Mouse (Mus musculus): ENCODE data around the gene Ubash3a. TPM values are rescaled to one million over a fixed set of nuclear protein-coding genes. Genes with fewer than 3 reads are reported as not detected.

Ubash3a gene
- polyA plus RNA-seq, 1 experiment from 2014 or later, result not detected

DNA sequence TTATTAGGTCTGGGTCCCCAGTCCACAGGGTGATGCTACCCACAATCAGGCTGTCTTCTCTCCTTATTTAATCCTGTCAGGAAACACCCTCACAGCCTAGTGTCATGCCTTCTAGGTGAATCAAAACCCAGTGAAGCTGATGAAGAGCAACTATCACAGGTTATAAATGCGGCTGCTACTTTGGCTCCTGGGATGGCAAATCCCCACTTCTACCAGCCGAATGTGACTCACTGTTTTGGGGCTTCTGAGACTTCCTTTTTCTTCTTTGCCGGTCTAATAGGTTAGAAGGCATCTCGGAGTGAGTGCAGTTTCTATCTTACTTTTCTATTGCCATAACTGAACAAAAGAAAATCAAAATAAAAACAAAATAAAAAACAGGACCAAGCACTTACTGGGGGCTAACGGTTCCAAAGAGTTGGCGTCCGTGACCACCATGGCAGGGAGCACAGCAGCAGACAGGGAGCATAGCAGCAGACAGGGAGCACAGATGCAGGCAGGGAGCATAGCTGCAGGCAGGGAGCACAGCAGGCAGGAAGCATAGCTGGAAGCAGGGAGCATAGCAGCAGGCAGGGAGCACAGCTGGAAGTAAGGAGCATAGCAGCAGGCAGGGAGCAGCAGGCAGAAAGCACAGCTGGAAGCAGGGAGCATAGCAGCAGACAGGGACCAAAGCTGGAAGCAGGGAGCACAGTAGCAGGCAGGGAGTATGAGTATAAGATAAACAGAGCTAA is 81.5 kb downstream of the Ubash3a start:
- Histone ChIP-seq H3K4me2 (no peak overlapping the region), H3K36me3 (no peaks in the 10 kb centered on the region), H3K9ac (replicated peaks) (no peak overlapping the region), H3K4me1 (0 out of 2 replicates have a peak, but pooled peaks cover 4% of the 10 kb centered on the region), H3K27ac (replicated peaks) (no peak overlapping the region), H3K27me3 (replicated peaks) (no peaks in the 10 kb centered on the region), H3K4me3 (replicated peaks) (no peak overlapping the region), H3K9me3 (replicated peaks) (no peaks in the 10 kb centered on the region)
- ATAC-seq (ENCODE audit: low FRiP score), result no peak
- WGBS, result 63% methylated on average over 7 of the region's 7 CpGs

DNA sequence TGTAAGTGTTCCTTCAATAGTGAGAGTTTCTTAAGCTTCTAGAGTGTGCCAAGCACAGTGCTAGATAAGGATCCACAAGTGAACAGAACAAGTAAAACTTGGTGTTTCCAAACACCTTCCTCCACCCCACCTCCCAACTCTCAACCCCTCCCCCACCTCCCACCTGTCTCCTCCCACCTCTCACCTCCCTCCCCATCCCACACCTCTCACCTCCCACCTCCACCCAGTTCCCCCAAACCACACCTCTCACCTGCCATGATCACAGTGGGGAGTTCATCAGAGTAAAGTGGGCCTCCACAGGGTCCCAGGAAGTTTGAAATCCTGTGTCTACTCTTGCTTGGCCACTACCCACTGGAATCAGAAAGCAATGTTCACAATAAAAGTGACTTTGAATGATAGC is 82.6 kb downstream of the Ubash3a start:
- Histone ChIP-seq H3K27ac (replicated peaks) (no peak overlapping the region), H3K4me2 (no peak overlapping the region), H3K27me3 (replicated peaks) (no peaks in the 10 kb centered on the region), H3K4me1 (peaks cover 9% of the 10 kb centered on the region), H3K9me3 (replicated peaks) (no peaks in the 10 kb centered on the region), H3K36me3 (no peaks in the 10 kb centered on the region), H3K4me3 (replicated peaks) (no peak overlapping the region), H3K9ac (replicated peaks) (no peak overlapping the region)
- ATAC-seq (ENCODE audit: low FRiP score), result no peak

DNA sequence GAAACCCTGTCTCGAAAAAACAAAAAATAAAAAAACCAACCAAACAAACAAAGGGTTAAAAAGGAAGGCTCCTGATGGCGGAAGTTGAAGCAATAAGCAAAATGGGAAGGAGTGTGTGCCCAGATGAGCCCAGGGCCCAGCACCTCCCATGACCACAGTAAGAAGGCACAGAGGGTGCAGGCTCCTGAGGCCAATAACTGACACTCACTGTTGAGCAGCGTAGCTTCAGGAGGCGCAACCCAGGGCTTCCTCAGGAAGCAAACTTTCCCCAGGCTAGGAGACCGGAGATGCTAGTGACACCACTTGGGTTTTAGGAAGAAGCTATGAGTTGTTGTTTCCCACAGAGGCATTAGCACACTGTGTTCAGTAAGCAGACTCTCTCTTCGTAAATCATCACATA is 83.2 kb downstream of the Ubash3a start:
- no peak overlapping the region for H3K9ac ChIP-seq (replicated peaks)
- H3K36me3 ChIP-seq, result no peaks in the 10 kb centered on the region
- H3K27ac ChIP-seq (replicated peaks), result no peak overlapping the region
- no peaks in the 10 kb centered on the region for H3K9me3 ChIP-seq (replicated peaks)
- no peaks in the 10 kb centered on the region for H3K27me3 ChIP-seq (replicated peaks)
- 53% methylated on average over 6 of the region's 6 CpGs for WGBS
- H3K4me3 ChIP-seq (replicated peaks), result no peak overlapping the region
- no peak overlapping the region for H3K4me2 ChIP-seq
- H3K4me1 ChIP-seq, result peaks cover 14% of the 10 kb centered on the region
- no peak for ATAC-seq (ENCODE audit: low FRiP score)

DNA sequence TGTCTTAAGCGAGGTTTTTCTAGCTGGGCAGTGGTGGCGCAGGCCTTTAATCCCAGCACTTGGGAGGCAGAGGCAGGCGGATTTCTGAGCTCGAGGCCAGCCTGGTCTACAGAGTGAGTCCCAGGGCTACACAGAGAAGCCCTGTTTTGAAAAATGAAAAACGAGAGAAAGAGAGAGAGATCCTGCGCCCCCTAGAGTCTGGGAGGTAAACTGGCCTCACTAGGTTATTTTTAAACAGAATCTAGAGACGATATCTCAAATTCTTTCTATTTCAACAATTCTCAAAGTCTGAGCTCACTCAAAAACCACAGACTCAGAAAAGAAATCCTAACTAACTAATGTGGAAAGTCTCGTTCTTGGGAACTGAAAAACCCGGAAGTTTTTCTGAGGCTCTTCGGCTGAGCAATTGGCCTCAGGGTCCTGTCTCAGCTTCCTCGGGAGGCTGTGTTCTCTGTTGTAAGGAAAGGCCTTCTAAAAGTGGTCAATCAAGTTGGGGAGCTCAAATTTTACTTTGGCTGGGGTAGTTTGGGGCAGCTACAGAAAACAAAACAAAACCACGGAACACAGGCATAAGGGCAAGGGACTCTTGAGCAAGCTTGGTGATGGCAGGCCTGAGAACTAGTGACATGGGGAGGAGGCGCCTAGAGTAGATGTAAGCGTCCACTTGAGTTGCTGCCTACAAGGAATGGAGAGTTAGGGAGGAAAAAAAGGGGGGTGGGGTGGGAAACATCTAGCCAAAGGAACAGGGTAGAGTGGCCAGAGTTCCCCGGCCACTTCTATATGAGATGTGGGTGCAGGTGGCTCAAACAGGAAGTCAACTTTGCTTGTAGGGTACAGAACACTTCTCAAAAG is 86.9 kb downstream of the Ubash3a start:
- Histone ChIP-seq H3K4me2 (peak overlapping the region; percentile 97; the same call in 1 of the 2 replicates), H3K27ac (replicated peaks) (no peak overlapping the region), H3K9me3 (replicated peaks) (no peaks in the 10 kb centered on the region), H3K27me3 (replicated peaks) (no peaks in the 10 kb centered on the region), H3K4me1 (peaks cover 38% of the 10 kb centered on the region), H3K4me3 (replicated peaks) (no peak overlapping the region; the same call in 1 of the 2 replicates), H3K36me3 (no peaks in the 10 kb centered on the region), H3K9ac (replicated peaks) (no peak overlapping the region)
- WGBS, result 89% methylated on average over 15 of the region's 15 CpGs
- no peak for ATAC-seq (ENCODE audit: low FRiP score)

DNA sequence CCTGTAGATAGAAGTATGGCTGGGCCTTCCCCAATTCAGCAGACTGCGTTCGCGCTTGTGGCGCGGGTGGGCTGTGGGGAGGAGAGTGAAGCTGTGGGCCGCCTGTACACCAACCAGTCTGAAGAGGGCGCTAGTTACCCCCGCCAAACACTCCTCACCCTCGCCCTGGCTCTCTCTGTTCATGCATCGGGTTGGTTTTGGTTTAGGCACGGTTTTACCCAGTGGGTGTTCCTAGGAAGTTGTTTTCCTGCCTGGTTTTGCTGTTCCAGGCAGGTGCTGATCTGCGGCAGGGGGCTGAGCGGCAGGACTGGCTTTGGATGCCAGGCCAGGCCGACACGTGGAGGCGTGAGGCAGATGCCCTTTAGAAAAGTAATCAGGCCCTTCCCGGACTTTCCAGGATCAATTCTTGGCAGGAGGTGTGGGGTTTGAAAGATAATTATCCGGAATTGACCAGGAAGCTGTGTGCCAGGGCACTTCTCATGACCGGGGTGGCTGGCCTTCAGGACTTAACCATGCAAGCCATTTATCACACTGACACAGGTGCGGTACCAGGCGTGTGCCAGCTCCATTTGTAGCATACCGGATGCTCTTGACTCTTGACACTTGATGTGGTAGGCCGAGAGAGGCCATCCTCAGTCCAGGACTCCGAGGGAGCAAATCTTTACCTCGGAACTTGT is 87.7 kb downstream of the Ubash3a start:
- H3K9ac ChIP-seq (replicated peaks), result peak overlapping the region; percentile 70
- peak; percentile 45; the same call in 1 of the 2 replicates for ATAC-seq (ENCODE audit: low FRiP score)
- H3K27me3 ChIP-seq (replicated peaks), result no peaks in the 10 kb centered on the region
- no peaks in the 10 kb centered on the region for H3K36me3 ChIP-seq
- no peaks in the 10 kb centered on the region for H3K9me3 ChIP-seq (replicated peaks)
- H3K4me2 ChIP-seq, result peak overlapping the region; percentile 97
- H3K27ac ChIP-seq (replicated peaks), result peak overlapping the region; percentile 77
- 21% methylated on average over 25 of the region's 25 CpGs for WGBS
- peak overlapping the region; percentile 55 for H3K4me3 ChIP-seq (replicated peaks)
- H3K4me1 ChIP-seq, result peaks cover 38% of the 10 kb centered on the region

DNA sequence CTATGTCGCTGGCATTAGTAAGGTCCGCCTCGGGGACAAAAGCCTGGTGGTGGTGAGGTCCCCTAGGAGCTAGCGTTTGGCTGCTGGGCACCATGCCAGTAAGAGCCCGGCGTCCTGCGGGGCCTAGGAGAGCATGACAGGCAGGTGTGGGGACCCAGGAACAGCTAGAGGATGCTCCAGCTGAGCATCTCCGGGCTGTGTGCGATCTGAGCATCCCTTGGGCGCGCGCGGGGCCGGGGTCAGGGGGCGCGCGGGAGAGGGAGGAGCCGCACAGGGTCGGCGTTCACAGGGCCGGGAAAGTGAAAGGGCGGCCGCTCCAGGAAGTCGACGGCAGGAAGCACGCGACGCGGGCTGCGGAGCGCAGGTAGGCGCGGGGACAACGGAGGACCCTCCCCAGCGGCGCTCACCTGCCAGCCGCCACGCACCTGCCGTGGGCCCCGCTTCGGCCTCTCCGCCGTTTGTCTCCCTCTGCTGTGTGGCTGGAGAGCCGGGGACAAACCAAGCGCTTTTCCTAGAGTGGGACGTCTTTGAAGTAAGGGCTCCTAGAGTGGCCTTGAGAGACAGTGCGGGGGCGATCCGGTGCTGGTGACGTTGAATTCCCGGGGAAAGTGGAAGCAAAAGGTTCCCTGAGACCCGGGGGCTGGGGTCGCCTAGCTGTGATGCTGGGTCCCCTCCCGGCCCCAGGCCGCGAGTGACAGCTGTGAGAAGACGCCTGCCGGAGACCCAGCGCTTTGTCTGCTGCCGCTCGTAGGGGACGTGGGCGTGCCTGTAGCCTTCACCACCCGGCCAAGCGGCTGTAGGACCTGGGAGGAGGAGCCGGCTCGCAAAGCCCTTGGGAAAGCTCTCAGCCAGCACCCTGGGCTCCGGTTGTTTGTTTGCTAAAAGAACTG is 88.5 kb downstream of the Ubash3a start:
- peaks cover 38% of the 10 kb centered on the region for H3K4me1 ChIP-seq
- no peaks in the 10 kb centered on the region for H3K27me3 ChIP-seq (replicated peaks)
- H3K27ac ChIP-seq (replicated peaks), result peak overlapping the region; percentile 77
- H3K9me3 ChIP-seq (replicated peaks), result no peaks in the 10 kb centered on the region
- peak overlapping the region; percentile 55 for H3K4me3 ChIP-seq (replicated peaks)
- ATAC-seq (ENCODE audit: low FRiP score), result peak; percentile 81
- peak overlapping the region; percentile 97 for H3K4me2 ChIP-seq
- WGBS, result 0% methylated on average over 60 of the region's 68 CpGs
- H3K36me3 ChIP-seq, result no peaks in the 10 kb centered on the region
- peak overlapping the region; percentile 70 for H3K9ac ChIP-seq (replicated peaks)

Other genes starting within 250 kb of the Ubash3a start
- 18.5 and 19.9 TPM in 2 replicates for gene Abcg1, start 150.2 kb upstream of the Ubash3a start, polyA plus RNA-seq (2015; fragmentation: Nextera tagmentation; extraction: Ambion mirVana)
- gene Tff3, start 78.2 kb upstream of the Ubash3a start, polyA plus RNA-seq (2015; fragmentation: Nextera tagmentation; extraction: Ambion mirVana), result 3.2 and 32.6 TPM in 2 replicates
- gene Tff2, start 63.6 kb upstream of the Ubash3a start, polyA plus RNA-seq (2015; fragmentation: Nextera tagmentation; extraction: Ambion mirVana), result not detected in 2 replicates
- 4.6 TPM in 1 of 2 replicates, not detected in the other for gene Tff1, start 42.6 kb upstream of the Ubash3a start, polyA plus RNA-seq (2015; fragmentation: Nextera tagmentation; extraction: Ambion mirVana)
- gene Tmprss3, start 8.9 kb upstream of the Ubash3a start, polyA plus RNA-seq (2015; fragmentation: Nextera tagmentation; extraction: Ambion mirVana), result 0.06 TPM in 1 of 2 replicates, not detected in the other
- 3.4 and 3.9 TPM in 2 replicates for gene Rsph1, start 69.5 kb downstream of the Ubash3a start, polyA plus RNA-seq (2015; fragmentation: Nextera tagmentation; extraction: Ambion mirVana)
- gene Slc37a1, start 78.9 kb downstream of the Ubash3a start, polyA plus RNA-seq (2015; fragmentation: Nextera tagmentation; extraction: Ambion mirVana), result 9.0 and 10.9 TPM in 2 replicates
- gene Pde9a, start 178.3 kb downstream of the Ubash3a start, polyA plus RNA-seq (2015; fragmentation: Nextera tagmentation; extraction: Ambion mirVana), result 24.9 and 25.8 TPM in 2 replicates